Mouse (Mus musculus) cortical plate, adult 2 months (tissue): ENCODE measurements around the gene Slc22a1. TPM values are rescaled to one million over a fixed set of nuclear protein-coding genes. Genes with fewer than 3 reads are reported as not detected.
A peak's percentile ranks its signal among the peaks of the same experiment; 100 is the strongest.

Experiments used
- H3K27ac ChIP-seq: fragments of 200-500 bp; 2 replicates; pipeline ENCODE4 v1.5.1; 2012; ENCODE audit warnings: low read length, control low read depth, inconsistent platforms; ENCODE audit not compliant: insufficient read depth
- H3K4me1 ChIP-seq: fragments of 200-500 bp; 2 replicates; pipeline ENCODE4 v1.6.1; 2011; ENCODE audit warnings: low read length; ENCODE audit not compliant: control insufficient read depth, insufficient read depth
- H3K4me3 ChIP-seq: fragments of 200-500 bp; 2 replicates; pipeline ENCODE4 v1.5.1; 2011; ENCODE audit warnings: mild to moderate bottlenecking, low read length, control low read depth; ENCODE audit not compliant: insufficient read depth
- CTCF ChIP-seq: fragments of 200-500 bp; IDR thresholded peaks from 2 replicates; pipeline ENCODE4 v1.5.1; 2011; ENCODE audit warnings: mild to moderate bottlenecking, control low read depth, low read length; ENCODE audit not compliant: insufficient read depth; ENCODE audit errors: extremely low read depth
- POLR2A ChIP-seq: fragments of 200-500 bp; IDR thresholded peaks from 2 replicates; pipeline ENCODE4 v1.6.1; 2011; ENCODE audit warnings: mild to moderate bottlenecking, low read length, control low read depth; ENCODE audit not compliant: insufficient read depth; ENCODE audit errors: extremely low read depth
- polyA plus RNA-seq: library from polyadenylated mRNA; depleted of rRNA; stranded (reverse); fragments of >200 nt; gene quantifications from 2 replicates; pipeline ENCODE4 v1.2.3, GENCODE M21; 2012

Slc22a1 gene
- polyA plus RNA-seq, 1 experiment: 0.90 TPM

DNA sequence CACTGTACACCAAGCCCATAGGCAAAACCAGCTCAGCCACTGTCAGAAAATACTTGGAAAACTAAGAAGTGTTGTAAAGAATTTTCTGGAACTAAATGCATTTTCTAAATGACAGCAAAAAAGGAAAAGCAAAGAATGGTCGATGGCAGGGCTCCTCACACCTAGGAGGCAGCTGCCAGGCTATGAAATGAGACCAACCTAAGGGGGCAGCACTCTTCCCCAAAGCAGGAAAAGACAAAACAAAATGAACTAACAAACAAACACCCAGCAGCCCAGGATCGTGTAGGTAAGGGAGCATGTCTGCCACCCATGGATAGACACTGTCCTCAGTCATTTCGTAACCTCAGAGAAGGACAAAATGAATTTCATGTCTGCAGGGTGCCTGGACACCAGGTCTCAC is 37.4 kb upstream of the Slc22a1 start:
- peaks cover 6% of the 10 kb centered on the region for H3K4me1 ChIP-seq
- TF ChIP-seq POLR2A: no peak
- TF ChIP-seq CTCF: no peak
- no peak overlapping the region for H3K4me3 ChIP-seq
- H3K27ac ChIP-seq: no peak overlapping the region

DNA sequence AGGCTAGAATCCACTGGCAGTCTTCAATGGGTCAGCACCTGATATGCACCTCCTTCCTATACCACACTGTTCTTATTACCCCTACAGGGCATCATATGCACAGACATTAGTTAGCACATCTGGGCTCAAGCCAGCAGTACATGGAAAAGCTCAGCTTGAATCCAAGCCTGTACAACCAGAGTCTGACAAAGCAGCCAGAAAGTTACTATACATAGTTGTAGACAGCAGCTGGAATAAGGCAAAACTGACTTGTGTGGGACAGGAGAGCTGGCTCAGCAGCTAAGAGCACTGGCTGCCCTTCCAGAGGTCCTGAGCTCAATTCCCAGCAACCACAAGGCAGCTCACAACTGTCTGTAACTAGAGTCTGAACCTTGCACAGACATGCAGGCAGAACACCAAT is 36.6 kb upstream of the Slc22a1 start:
- TF ChIP-seq POLR2A (no peak), CTCF (no peak)
- H3K4me3 ChIP-seq: no peak overlapping the region
- H3K4me1 ChIP-seq: peaks cover 4% of the 10 kb centered on the region
- H3K27ac ChIP-seq: no peak overlapping the region

DNA sequence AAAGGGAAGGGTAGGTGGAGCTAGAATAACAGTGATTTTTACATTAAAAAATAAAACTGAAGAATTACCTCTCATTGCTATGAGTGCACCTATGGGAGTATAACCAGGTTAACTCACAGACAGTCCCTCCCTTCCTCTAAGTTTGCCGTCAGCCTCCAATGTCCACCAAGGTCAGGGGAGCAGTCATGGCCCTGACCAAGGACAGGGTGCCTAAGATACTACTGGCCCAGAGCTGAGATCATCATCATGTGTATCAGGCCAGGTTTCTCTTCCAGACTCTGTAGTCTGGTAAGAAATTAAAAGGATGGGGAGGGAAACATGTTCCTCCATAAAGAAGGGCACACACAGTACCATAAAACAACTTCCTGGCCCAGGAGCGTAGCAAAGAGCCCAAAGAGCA is 35.3 kb upstream of the Slc22a1 start:
- no peak for TF ChIP-seq CTCF
- TF ChIP-seq POLR2A: no peak
- Histone ChIP-seq H3K4me3 (no peak overlapping the region), H3K27ac (no peak overlapping the region), H3K4me1 (peaks cover 4% of the 10 kb centered on the region)

DNA sequence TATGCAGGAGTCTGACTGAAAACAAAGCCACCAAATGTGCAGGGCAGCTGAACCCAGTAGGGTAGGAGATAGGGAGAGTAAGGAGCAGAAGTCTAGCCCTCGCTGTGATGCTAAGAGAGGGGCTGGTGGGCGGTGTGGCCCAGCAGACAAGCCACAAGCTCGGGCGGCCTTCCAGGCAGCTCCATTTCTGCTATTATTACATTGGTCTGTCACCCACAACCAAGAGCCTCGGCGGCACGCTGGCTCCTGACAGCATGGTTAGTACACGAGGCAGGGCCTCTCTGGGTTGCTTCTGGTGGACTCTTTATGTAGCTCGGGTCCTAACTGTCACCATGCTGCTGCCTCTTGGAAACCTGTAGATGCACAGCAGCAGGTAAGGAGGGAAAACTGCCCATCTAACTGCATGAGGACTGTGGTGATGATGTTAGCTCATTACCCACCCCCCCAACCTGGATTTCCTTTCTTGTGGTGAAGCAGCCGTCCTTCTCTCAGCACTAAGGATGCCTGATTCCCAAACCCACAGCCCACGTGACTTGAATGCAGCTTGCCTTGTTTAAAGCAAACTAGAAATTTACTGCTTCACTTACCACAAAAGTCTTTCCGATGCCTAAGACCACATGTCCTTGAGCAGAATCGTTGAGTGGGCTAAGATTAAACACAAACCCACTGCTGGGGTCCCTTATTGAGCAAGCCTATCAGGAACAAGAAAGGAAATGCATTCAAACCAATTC is 34.6 kb upstream of the Slc22a1 start:
- Histone ChIP-seq H3K27ac (no peak overlapping the region), H3K4me1 (peaks cover 4% of the 10 kb centered on the region), H3K4me3 (no peak overlapping the region)
- TF ChIP-seq CTCF (no peak), POLR2A (no peak)

DNA sequence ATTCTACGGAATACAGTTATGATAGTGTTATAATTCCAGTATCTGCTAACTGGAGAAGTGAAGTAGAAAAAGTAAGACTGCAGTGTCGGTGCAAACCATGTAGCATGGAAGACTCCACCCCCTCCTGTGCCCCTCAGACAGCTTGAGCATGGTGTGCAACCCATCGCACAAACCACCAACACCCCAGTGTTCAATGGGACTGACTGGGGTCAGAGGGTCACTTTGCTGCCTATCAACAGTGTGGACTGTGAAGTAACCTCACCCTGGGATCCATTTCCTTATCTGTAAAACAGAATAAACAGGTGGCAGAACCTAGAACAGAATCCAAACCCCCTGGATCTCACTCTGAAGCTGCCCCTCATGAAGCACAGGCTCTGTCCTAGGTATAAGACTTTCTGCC is 32.8 kb upstream of the Slc22a1 start:
- TF ChIP-seq CTCF (no peak), POLR2A (no peak)
- Histone ChIP-seq H3K4me1 (peaks cover 4% of the 10 kb centered on the region), H3K4me3 (no peak overlapping the region), H3K27ac (no peak overlapping the region)

DNA sequence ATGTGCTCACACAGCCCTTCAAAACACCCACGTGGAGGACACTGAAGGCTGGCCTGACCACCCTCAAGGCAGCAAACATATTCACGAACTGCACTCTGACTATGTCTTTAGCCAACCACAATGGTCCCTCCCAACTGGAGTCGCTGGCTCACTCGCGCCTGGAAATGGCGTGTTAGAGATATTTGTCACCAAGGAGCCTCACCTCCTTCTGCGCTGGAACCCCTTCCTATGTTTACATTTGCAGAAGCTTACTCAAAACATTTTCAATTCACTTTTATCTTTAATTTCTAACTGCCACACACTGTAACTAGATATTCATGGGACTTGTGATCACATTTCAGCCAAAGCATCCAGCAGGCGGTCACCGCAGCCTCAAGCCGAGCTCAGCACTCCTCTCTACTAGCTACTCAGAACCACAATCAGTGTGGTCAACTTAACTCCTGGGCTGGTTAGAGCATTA is 31.0 kb upstream of the Slc22a1 start:
- H3K4me1 ChIP-seq: peaks cover 4% of the 10 kb centered on the region
- no peak overlapping the region for H3K4me3 ChIP-seq
- TF ChIP-seq CTCF: no peak
- no peak for TF ChIP-seq POLR2A
- no peak overlapping the region for H3K27ac ChIP-seq

DNA sequence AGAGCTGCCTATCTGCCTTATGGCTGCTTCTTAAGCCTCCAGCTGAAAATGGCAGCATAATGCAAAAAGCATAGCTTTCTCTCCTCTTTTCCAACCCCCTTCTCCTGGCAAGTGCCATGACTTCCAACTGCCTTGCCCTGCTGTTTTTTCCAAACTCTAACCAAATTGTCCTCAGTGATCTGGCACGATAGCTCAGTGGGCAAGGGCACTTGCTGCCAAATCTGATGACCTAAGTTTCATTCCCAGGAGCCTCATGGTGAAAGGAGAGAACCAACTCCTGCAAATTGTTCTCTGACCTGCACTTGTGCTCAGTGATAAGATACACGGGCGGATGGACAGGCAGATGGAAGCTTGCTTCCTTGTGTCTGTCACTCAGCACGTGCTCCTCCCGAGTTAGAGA is 27.3 kb upstream of the Slc22a1 start:
- Histone ChIP-seq H3K27ac (no peak overlapping the region), H3K4me3 (no peak overlapping the region), H3K4me1 (no peaks in the 10 kb centered on the region)
- no peak for TF ChIP-seq CTCF
- TF ChIP-seq POLR2A: no peak

DNA sequence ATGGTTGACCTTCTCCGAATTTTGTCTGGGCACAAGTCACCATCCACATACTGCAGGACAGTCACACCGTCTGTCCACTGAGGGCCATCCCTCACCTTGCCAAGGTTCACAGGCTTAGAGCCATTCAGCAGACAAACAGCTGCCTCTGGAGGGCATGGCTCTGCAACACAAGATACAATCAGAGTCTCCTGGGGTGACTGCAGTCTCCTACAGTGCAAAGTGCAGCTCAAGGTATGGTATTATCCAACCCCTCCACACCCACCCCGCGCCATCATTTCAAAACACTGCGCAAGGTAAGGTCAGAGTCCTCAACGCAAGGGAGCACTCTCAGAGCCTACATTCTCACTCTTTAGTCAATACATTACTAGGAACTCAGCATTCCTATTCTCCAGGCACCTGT is 24.7 kb upstream of the Slc22a1 start:
- H3K27ac ChIP-seq: no peak overlapping the region
- no peaks in the 10 kb centered on the region for H3K4me1 ChIP-seq
- TF ChIP-seq POLR2A (no peak), CTCF (no peak)
- no peak overlapping the region for H3K4me3 ChIP-seq

DNA sequence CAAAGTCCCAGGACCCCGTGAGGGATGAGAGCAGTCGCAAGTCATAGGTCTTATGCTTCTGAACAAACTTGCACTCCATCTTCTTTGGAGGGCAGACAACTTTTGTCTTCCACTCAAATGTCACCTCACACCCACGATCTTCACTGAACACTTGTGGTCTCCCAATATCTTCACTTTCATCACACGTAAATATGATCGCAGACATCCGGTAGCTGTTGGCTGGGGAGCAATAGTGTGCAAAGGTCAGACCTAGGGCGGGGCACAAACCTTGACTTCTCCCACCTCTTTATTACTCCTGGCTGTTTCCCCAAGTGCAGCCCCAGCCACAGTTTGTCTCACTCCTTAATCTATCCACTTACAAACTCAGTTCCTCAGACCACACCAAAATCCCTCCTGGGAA is 16.3 kb upstream of the Slc22a1 start:
- H3K4me1 ChIP-seq: no peaks in the 10 kb centered on the region
- no peak overlapping the region for H3K27ac ChIP-seq
- TF ChIP-seq POLR2A: no peak
- no peak for TF ChIP-seq CTCF
- H3K4me3 ChIP-seq: no peak overlapping the region

DNA sequence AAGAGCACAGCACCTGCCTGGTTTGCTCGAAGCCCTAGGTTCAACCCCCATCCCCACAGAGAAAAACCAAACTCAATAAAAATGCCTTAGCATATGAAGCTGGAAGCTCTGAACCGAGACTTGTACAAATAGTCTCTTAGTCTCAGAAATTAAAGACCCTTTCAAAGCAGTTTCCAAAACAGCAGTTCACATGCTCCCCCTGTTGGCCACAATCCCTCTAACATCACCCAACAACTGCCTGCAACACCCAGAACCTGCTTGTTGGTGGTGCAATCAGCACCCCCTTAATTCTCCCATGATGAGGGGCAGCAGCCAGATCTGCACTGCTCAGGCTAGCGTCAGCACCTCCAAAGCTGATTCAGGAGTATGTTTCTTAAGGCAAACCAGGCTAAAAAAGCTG is 13.9 kb upstream of the Slc22a1 start:
- H3K4me3 ChIP-seq: no peak overlapping the region
- no peaks in the 10 kb centered on the region for H3K4me1 ChIP-seq
- no peak overlapping the region for H3K27ac ChIP-seq
- TF ChIP-seq CTCF (peak; percentile 42; the same call in 1 of the 2 replicates), POLR2A (no peak)
